Mouse (Mus musculus) lung, postnatal 36 days (tissue): ENCODE results near the gene Gm28553.
"Not testable (repeated sequence)": the region's sequence is repeated elsewhere in the genome, so short reads cannot be mapped to it uniquely, and the experiment has no call there.

Experiments used
- DNase-seq: peaks from one replicate; pipeline ENCODE4 v3.0.0; 2022; ENCODE audit warnings: mixed read lengths

The Gm28553 gene

DNA sequence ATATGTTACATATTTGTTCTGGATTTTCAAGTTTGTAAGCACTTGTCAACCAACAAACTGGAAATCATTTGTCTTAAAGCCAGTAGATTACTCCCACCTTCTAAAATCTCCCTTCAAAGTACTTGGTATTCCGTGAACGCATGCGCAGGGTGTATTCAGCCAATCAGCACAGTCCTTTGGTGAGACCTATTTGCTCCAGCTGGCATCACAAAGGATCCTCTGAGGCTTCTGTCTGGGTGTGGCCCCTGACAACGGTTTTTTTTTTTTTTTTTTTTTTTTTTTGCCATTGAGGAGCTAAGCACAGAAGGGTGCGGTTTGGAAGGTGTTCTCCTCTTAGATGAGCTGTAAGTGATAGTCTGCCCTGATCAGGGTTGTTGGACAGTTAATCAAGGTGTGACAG, at the start of gene Gm28553:
TSS of gene Gm28553 (plus strand) at position 301 of the 400 bp plus-strand sequence.
- DNase-seq = not testable (repeated sequence)
